Mouse (Mus musculus) cerebellum, adult 2 months (tissue): Measurements from ENCODE around the gene Hdhd5.

Source experiments
- CTCF ChIP-seq: fragments of 200-500 bp; IDR thresholded peaks from 2 replicates; pipeline ENCODE4 v1.5.1; 2011; ENCODE audit warnings: low read depth, mild to moderate bottlenecking, control low read depth, low read length, moderate library complexity, borderline replicate concordance; ENCODE audit not compliant: insufficient read depth
- POLR2A ChIP-seq: fragments of 200-500 bp; IDR thresholded peaks from 2 replicates; pipeline ENCODE4 v1.6.1; 2011; ENCODE audit warnings: low read length, control low read depth, borderline replicate concordance; ENCODE audit not compliant: insufficient read depth

DNA sequence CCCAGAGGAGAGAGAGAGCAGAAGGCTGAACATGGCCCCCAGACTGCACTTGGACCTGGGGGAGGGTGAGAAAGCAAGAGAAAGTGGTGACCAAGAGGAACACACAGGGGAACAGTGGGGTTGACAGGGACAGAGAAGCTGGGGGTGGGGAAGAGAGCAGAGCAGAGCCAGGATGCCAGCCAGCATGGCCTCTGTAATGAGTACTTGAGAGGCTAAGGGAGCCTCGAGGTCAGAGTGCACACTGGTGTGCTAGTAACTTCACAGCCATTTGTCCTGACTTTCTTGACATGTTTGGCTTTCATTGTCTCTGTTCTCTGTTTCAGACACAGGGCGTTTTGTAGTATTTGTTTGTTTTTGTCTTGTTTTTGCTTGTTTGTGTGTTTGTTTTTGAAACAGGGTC lies 10.3 kb upstream of the Hdhd5 start:
- TF ChIP-seq CTCF = no peak
- no peak for TF ChIP-seq POLR2A
